ENCODE assay signal across 16 mouse cellular contexts in the genomic region with DNA sequence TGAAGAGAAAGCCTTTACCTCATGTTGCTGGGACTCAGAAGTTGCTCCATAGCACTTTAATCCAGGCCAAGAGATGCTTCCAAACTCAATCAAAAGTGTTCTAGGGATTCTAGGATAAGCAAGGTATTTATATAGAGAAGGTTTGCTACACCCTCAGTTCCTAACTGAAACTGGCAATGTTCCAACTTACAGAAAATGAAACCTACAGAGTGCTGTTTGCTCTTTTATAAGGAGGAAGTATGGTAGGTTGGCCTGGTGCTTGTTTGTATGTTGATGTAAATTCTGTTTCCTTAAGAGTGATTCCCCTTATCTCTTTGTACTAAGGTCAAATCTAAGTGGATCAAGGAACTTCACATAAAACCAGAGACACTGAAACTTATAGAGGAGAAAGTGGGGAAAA. TPM values are rescaled to one million over a fixed set of nuclear protein-coding genes. Genes with fewer than 3 reads are reported as not detected.
DNase-seq lines count a peak whose midpoint lies in the region; ATAC-seq and TF ChIP-seq lines count a peak whose summit lies in the region.
"Not testable (repeated sequence)": the region's sequence is repeated elsewhere in the genome, so short reads cannot be mapped to it uniquely, and the experiment has no call there.
"Had no signal": no experiment of that assay in that cellular context is flagged by ENCODE, and none has a peak within 500 bp of the region (broad histone marks: within the 10 kb centered on the region; RNA-seq: fewer than 3 reads in every experiment).

No protein-coding gene starts in this region.

- TF ChIP-seq CTCF in liver, adult 2 months (IDR thresholded peaks at IDR 0.05; ENCODE audit: low read depth, low read length); stomach, postnatal 0 days (IDR thresholded peaks at IDR 0.05; ENCODE audit: low read depth): not testable (repeated sequence)

- not testable (repeated sequence) for H3K27me3 ChIP-seq in intestine, embryonic 16.5 days (replicated peaks; ENCODE audit: control insufficient read depth, insufficient read depth, low read length); liver, adult 2 months (ENCODE audit: control insufficient read depth, insufficient read depth, low read length); stomach, postnatal 0 days (ENCODE audit: control insufficient read depth, insufficient read depth, low read length)

- H3K4me3 ChIP-seq in intestine, embryonic 16.5 days (ENCODE audit: low read length); liver, adult 2 months (ENCODE audit: insufficient read depth, low read depth, low read length); stomach, postnatal 0 days (ENCODE audit: low read depth, low read length): not testable (repeated sequence)

- not testable (repeated sequence) for H3K9ac ChIP-seq in intestine, embryonic 16.5 days (ENCODE audit: low read depth, low read length); liver, adult 2 months (ENCODE audit: low read depth, low read length); stomach, postnatal 0 days (ENCODE audit: low read length)

- not testable (repeated sequence) for H3K4me2 ChIP-seq in intestine, embryonic 16.5 days (ENCODE audit: low read depth, low read length); stomach, postnatal 0 days (replicated peaks; ENCODE audit: low read depth)

- TF ChIP-seq POLR2A in liver, adult 2 months (IDR thresholded peaks at IDR 0.05; ENCODE audit: extremely low read depth, insufficient read depth, low read length), result not testable (repeated sequence)

- not testable (repeated sequence) for H3K4me1 ChIP-seq in intestine, embryonic 16.5 days (ENCODE audit: control insufficient read depth, insufficient read depth, low read length); liver, adult 2 months (ENCODE audit: control insufficient read depth, insufficient read depth, low read length); stomach, postnatal 0 days (replicated peaks; ENCODE audit: control insufficient read depth, insufficient read depth)

- peak; percentile 82 for DNase-seq in CD4-positive, CD25-positive, alpha-beta regulatory T cell, adult 2 months (ENCODE audit: low read depth, low spot score)
- peak; percentile 22 for DNase-seq in heart, adult 11 months
- peak; percentile 44 for DNase-seq in liver, adult 2 months (ENCODE audit: extremely low read depth, low read depth, low spot score)
- DNase-seq in lung, postnatal 36 days, result peak; percentile 55
- not testable (repeated sequence) for DNase-seq in stomach, postnatal 0 days (ENCODE audit: low spot score)

- not testable (repeated sequence) for H3K36me3 ChIP-seq in intestine, embryonic 16.5 days (ENCODE audit: control insufficient read depth, insufficient read depth, low read length); liver, adult 2 months (ENCODE audit: control insufficient read depth, insufficient read depth, low read length); stomach, postnatal 0 days (ENCODE audit: control insufficient read depth, insufficient read depth, low read length)

- not testable (repeated sequence) for H3K79me2 ChIP-seq in liver, adult 2 months (ENCODE audit: control insufficient read depth, insufficient read depth, low read length)

- not testable (repeated sequence) for TF ChIP-seq EP300 in stomach, postnatal 0 days (optimal IDR thresholded peaks at IDR 0.05)

- H3K27ac ChIP-seq in intestine, embryonic 16.5 days (ENCODE audit: low read length); liver, adult 2 months (replicated peaks; ENCODE audit: insufficient read depth, low read depth, low read length); stomach, postnatal 0 days (replicated peaks): not testable (repeated sequence)

- not testable (repeated sequence) for H3K9me3 ChIP-seq in intestine, embryonic 16.5 days (ENCODE audit: control insufficient read depth, low read length); stomach, postnatal 0 days (ENCODE audit: control insufficient read depth, low read length)

- ATAC-seq in activated CD4-positive, CD25-positive, alpha-beta regulatory T cell, adult 4 months, result peak; percentile 77
- ATAC-seq in intestine, embryonic 16.5 days, result peak; percentile 72
- ATAC-seq in neutrophil, adult 5-6 weeks (ENCODE audit: extremely low read depth, insufficient number of reproducible peaks, low FRiP score, poor library complexity, severe bottlenecking), result peak; percentile 82
- ATAC-seq in stomach, postnatal 0 days (ENCODE audit: low FRiP score, low TSS enrichment), result peak; percentile 80

RNA-seq across cellular contexts. Expression of gene Ifit1bl1, which starts 2.5 kb away (rescaled TPM):
- polyA plus RNA-seq in activated CD4-positive, CD25-positive, alpha-beta regulatory T cell, adult 4 months (2017; shearing (Covaris generic)), result 10 to 100 TPM; 76.0 to 92.6 TPM
- 0.86 and 0.88 TPM in 2 replicates for polyA plus RNA-seq in intestine, embryonic 16.5 days (2015; fragmentation: Nextera tagmentation; extraction: Ambion mirVana)
- 0.34 and 0.92 TPM in 2 replicates for total RNA-seq in liver, adult 2 months (2014; rRNA removed)
- 0.07 and 0.18 TPM in 2 replicates for polyA plus RNA-seq in liver, adult 2 months (2012; rRNA removed)
- 40.4 and 41.9 TPM in 2 replicates for total RNA-seq in neutrophil, adult 5-6 weeks (2017)
- 8.7 and 8.8 TPM in 2 replicates for polyA plus RNA-seq in stomach, postnatal 0 days (2015; fragmentation: Nextera tagmentation; extraction: Ambion mirVana)
- total RNA-seq: ES-E14; gastrocnemius, adult 8-10 months had no signal
- polyA plus RNA-seq: stomach, embryonic 14.5 days had no signal

RNA-seq across cellular contexts. Expression of gene Ifit3b, which starts 8.5 kb away (rescaled TPM):
- polyA plus RNA-seq in activated CD4-positive, CD25-positive, alpha-beta regulatory T cell, adult 4 months (2017; shearing (Covaris generic)), result 10 to 100 TPM in 1 of 2 experiments, 1 to 10 TPM in 1; 6.8 to 10.8 TPM
- polyA plus RNA-seq in intestine, embryonic 16.5 days (2015; fragmentation: Nextera tagmentation; extraction: Ambion mirVana), result 0.15 and 0.32 TPM in 2 replicates
- total RNA-seq in liver, adult 2 months (2014; rRNA removed), result 5.5 and 9.7 TPM in 2 replicates
- 1.3 and 1.8 TPM in 2 replicates for polyA plus RNA-seq in liver, adult 2 months (2012; rRNA removed)
- total RNA-seq in neutrophil, adult 5-6 weeks (2017), result 46.0 and 50.7 TPM in 2 replicates
- polyA plus RNA-seq in stomach, postnatal 0 days (2015; fragmentation: Nextera tagmentation; extraction: Ambion mirVana), result 0.61 and 0.74 TPM in 2 replicates
- total RNA-seq: CH12.LX, ES-E14 had no signal
- polyA plus RNA-seq: embryonic facial prominence, embryonic 13.5 days; erythroblast, embryonic 14.5 days; hindbrain, embryonic 11.5 days; neural tube, embryonic 11.5 days; stomach, embryonic 14.5 days had no signal

RNA-seq across cellular contexts. Expression of gene Ifit3, which starts 15.9 kb away (rescaled TPM):
- 10 to 100 TPM; 42.8 to 58.3 TPM for polyA plus RNA-seq in activated CD4-positive, CD25-positive, alpha-beta regulatory T cell, adult 4 months (2017; shearing (Covaris generic))
- 0.70 and 1.6 TPM in 2 replicates for polyA plus RNA-seq in intestine, embryonic 16.5 days (2015; fragmentation: Nextera tagmentation; extraction: Ambion mirVana)
- total RNA-seq in liver, adult 2 months (2014; rRNA removed), result 21.3 and 39.2 TPM in 2 replicates
- polyA plus RNA-seq in liver, adult 2 months (2012; rRNA removed), result 3.4 and 5.8 TPM in 2 replicates
- 102 and 104 TPM in 2 replicates for total RNA-seq in neutrophil, adult 5-6 weeks (2017)
- polyA plus RNA-seq in stomach, postnatal 0 days (2015; fragmentation: Nextera tagmentation; extraction: Ambion mirVana), result 2.5 and 2.7 TPM in 2 replicates
- polyA plus RNA-seq: erythroblast, embryonic 14.5 days had no signal

RNA-seq across cellular contexts. Expression of gene Ifit1bl2, which starts 41.3 kb away (rescaled TPM):
- polyA plus RNA-seq in activated CD4-positive, CD25-positive, alpha-beta regulatory T cell, adult 4 months (2017; shearing (Covaris generic)), result under 1 TPM; 0.57 to 0.73 TPM
- 19.9 and 32.3 TPM in 2 replicates for polyA plus RNA-seq in intestine, embryonic 16.5 days (2015; fragmentation: Nextera tagmentation; extraction: Ambion mirVana)
- 0.07 and 0.09 TPM in 2 replicates for total RNA-seq in liver, adult 2 months (2014; rRNA removed)
- polyA plus RNA-seq in liver, adult 2 months (2012; rRNA removed), result not detected in 2 replicates
- 24.3 and 27.7 TPM in 2 replicates for total RNA-seq in neutrophil, adult 5-6 weeks (2017)
- 0.04 and 0.10 TPM in 2 replicates for polyA plus RNA-seq in stomach, postnatal 0 days (2015; fragmentation: Nextera tagmentation; extraction: Ambion mirVana)
- total RNA-seq: ES-E14; gastrocnemius, adult 8-10 months had no signal
- polyA plus RNA-seq: erythroblast, embryonic 14.5 days; neural tube, embryonic 11.5 days; stomach, embryonic 14.5 days had no signal

RNA-seq across cellular contexts. Expression of gene Ifit1, which starts 41.4 kb away (rescaled TPM):
- polyA plus RNA-seq in activated CD4-positive, CD25-positive, alpha-beta regulatory T cell, adult 4 months (2017; shearing (Covaris generic)), result 10 to 100 TPM; 46.7 to 71.6 TPM
- 10.8 and 12.6 TPM in 2 replicates for polyA plus RNA-seq in intestine, embryonic 16.5 days (2015; fragmentation: Nextera tagmentation; extraction: Ambion mirVana)
- total RNA-seq in liver, adult 2 months (2014; rRNA removed), result 9.6 and 15.9 TPM in 2 replicates
- 4.2 and 7.0 TPM in 2 replicates for polyA plus RNA-seq in liver, adult 2 months (2012; rRNA removed)
- total RNA-seq in neutrophil, adult 5-6 weeks (2017), result 36.0 and 37.7 TPM in 2 replicates
- polyA plus RNA-seq in stomach, postnatal 0 days (2015; fragmentation: Nextera tagmentation; extraction: Ambion mirVana), result 2.1 and 2.4 TPM in 2 replicates
- total RNA-seq: ES-E14 had no signal
- polyA plus RNA-seq: erythroblast, embryonic 14.5 days had no signal
